Mouse (Mus musculus): Measurements from ENCODE around the gene Camkk2. TPM values are rescaled to one million over a fixed set of nuclear protein-coding genes. Genes with fewer than 3 reads are reported as not detected.

Camkk2 gene
- polyA plus RNA-seq, 1 experiment from 2014 or later: 28.8 TPM

- 89% methylated on average over 2 of the region's 2 CpGs for WGBS
Observed at GRCm38 (mm10) chr5:122703574-122703973, 75.6 kb downstream of the Camkk2 start.

GRCm38 (mm10) chr5:122702156-122702555 lies 77.1 kb downstream of the Camkk2 start:
- ATAC-seq (ENCODE audit: low FRiP score) (no peak), DNase-seq (ENCODE audit: low spot score) (no peak)
- no peaks in the 10 kb centered on the region for H3K4me1 ChIP-seq (replicated peaks; ENCODE audit: control insufficient read depth, insufficient read depth, low read length)
- no peak overlapping the region for H3K27ac ChIP-seq (ENCODE audit: low read depth, low read length)
- H3K36me3 ChIP-seq (ENCODE audit: control insufficient read depth, insufficient read depth, low read length): no peaks in the 10 kb centered on the region
- no peak overlapping the region for H3K9ac ChIP-seq (ENCODE audit: low read depth, low read length)
- H3K4me2 ChIP-seq (replicated peaks; ENCODE audit: low read depth, low read length): no peak overlapping the region
- no peak overlapping the region for H3K4me3 ChIP-seq (ENCODE audit: low read depth, low read length)
- H3K9me3 ChIP-seq (ENCODE audit: control insufficient read depth, low read length): no peaks in the 10 kb centered on the region
- WGBS: 89% methylated on average over 6 of the region's 6 CpGs
- no peaks in the 10 kb centered on the region for H3K27me3 ChIP-seq (ENCODE audit: control insufficient read depth, insufficient read depth, low read length)

More at GRCm38 (mm10) chr5:122703574-122703973, 75.6 kb downstream of the Camkk2 start:
- Histone ChIP-seq H3K4me1 (replicated peaks; ENCODE audit: control insufficient read depth, insufficient read depth, low read length) (no peaks in the 10 kb centered on the region; the same call in 1 of the 2 replicates), H3K9me3 (ENCODE audit: control insufficient read depth, low read length) (no peaks in the 10 kb centered on the region), H3K9ac (ENCODE audit: low read depth, low read length) (no peak overlapping the region), H3K27ac (ENCODE audit: low read depth, low read length) (no peak overlapping the region), H3K4me2 (replicated peaks; ENCODE audit: low read depth, low read length) (no peak overlapping the region), H3K36me3 (ENCODE audit: control insufficient read depth, insufficient read depth, low read length) (no peaks in the 10 kb centered on the region), H3K4me3 (ENCODE audit: low read depth, low read length) (no peak overlapping the region), H3K27me3 (ENCODE audit: control insufficient read depth, insufficient read depth, low read length) (no peaks in the 10 kb centered on the region)
- DNase-seq (ENCODE audit: low spot score) (no peak), ATAC-seq (ENCODE audit: low FRiP score) (no peak)

GRCm38 (mm10) chr5:122700837-122701212 lies 78.4 kb downstream of the Camkk2 start:
- no peaks in the 10 kb centered on the region for H3K27me3 ChIP-seq (ENCODE audit: control insufficient read depth, insufficient read depth, low read length)
- H3K9me3 ChIP-seq (ENCODE audit: control insufficient read depth, low read length): no peaks in the 10 kb centered on the region
- no peak overlapping the region for H3K27ac ChIP-seq (ENCODE audit: low read depth, low read length)
- H3K36me3 ChIP-seq (ENCODE audit: control insufficient read depth, insufficient read depth, low read length): no peaks in the 10 kb centered on the region
- no peak overlapping the region for H3K4me3 ChIP-seq (ENCODE audit: low read depth, low read length)
- no peak overlapping the region for H3K4me2 ChIP-seq (replicated peaks; ENCODE audit: low read depth, low read length)
- WGBS: 64% methylated on average over 5 of the region's 5 CpGs
- no peaks in the 10 kb centered on the region for H3K4me1 ChIP-seq (replicated peaks; ENCODE audit: control insufficient read depth, insufficient read depth, low read length)
- DNase-seq (ENCODE audit: low spot score): no peak
- ATAC-seq (ENCODE audit: low FRiP score): no peak
- H3K9ac ChIP-seq (ENCODE audit: low read depth, low read length): no peak overlapping the region

- no peaks in the 10 kb centered on the region for H3K4me1 ChIP-seq (replicated peaks; ENCODE audit: control insufficient read depth, insufficient read depth, low read length)
- H3K27me3 ChIP-seq (ENCODE audit: control insufficient read depth, insufficient read depth, low read length): no peaks in the 10 kb centered on the region
- DNase-seq (ENCODE audit: low spot score): no peak
- H3K27ac ChIP-seq (ENCODE audit: low read depth, low read length): no peak overlapping the region
- H3K9me3 ChIP-seq (ENCODE audit: control insufficient read depth, low read length): no peaks in the 10 kb centered on the region
- 88% methylated on average over 12 of the region's 12 CpGs for WGBS
- ATAC-seq (ENCODE audit: low FRiP score): no peak
- no peaks in the 10 kb centered on the region for H3K36me3 ChIP-seq (ENCODE audit: control insufficient read depth, insufficient read depth, low read length)
- H3K4me3 ChIP-seq (ENCODE audit: low read depth, low read length): no peak overlapping the region
- no peak overlapping the region for H3K4me2 ChIP-seq (replicated peaks; ENCODE audit: low read depth, low read length)
- no peak overlapping the region for H3K9ac ChIP-seq (ENCODE audit: low read depth, low read length)
Observed at GRCm38 (mm10) chr5:122700109-122700836, 78.9 kb downstream of the Camkk2 start.

GRCm38 (mm10) chr5:122698701-122699060 lies 80.5 kb downstream of the Camkk2 start:
- ATAC-seq (ENCODE audit: low FRiP score): no peak
- Histone ChIP-seq H3K9me3 (ENCODE audit: control insufficient read depth, low read length) (no peaks in the 10 kb centered on the region), H3K27me3 (ENCODE audit: control insufficient read depth, insufficient read depth, low read length) (no peaks in the 10 kb centered on the region), H3K9ac (ENCODE audit: low read depth, low read length) (no peak overlapping the region), H3K4me2 (replicated peaks; ENCODE audit: low read depth, low read length) (no peak overlapping the region), H3K4me3 (ENCODE audit: low read depth, low read length) (no peak overlapping the region), H3K4me1 (replicated peaks; ENCODE audit: control insufficient read depth, insufficient read depth, low read length) (no peaks in the 10 kb centered on the region), H3K27ac (ENCODE audit: low read depth, low read length) (no peak overlapping the region), H3K36me3 (ENCODE audit: control insufficient read depth, insufficient read depth, low read length) (no peaks in the 10 kb centered on the region)
- WGBS: 78% methylated on average over 9 of the region's 9 CpGs
- DNase-seq (ENCODE audit: low spot score): no peak

GRCm38 (mm10) chr5:122698041-122698700 lies 81.0 kb downstream of the Camkk2 start:
- Histone ChIP-seq H3K4me2 (replicated peaks; ENCODE audit: low read depth, low read length) (no peak overlapping the region), H3K9ac (ENCODE audit: low read depth, low read length) (no peak overlapping the region), H3K4me1 (replicated peaks; ENCODE audit: control insufficient read depth, insufficient read depth, low read length) (no peaks in the 10 kb centered on the region; the same call in 1 of the 2 replicates), H3K27ac (ENCODE audit: low read depth, low read length) (no peak overlapping the region), H3K9me3 (ENCODE audit: control insufficient read depth, low read length) (no peaks in the 10 kb centered on the region), H3K36me3 (ENCODE audit: control insufficient read depth, insufficient read depth, low read length) (no peaks in the 10 kb centered on the region), H3K4me3 (ENCODE audit: low read depth, low read length) (no peak overlapping the region), H3K27me3 (ENCODE audit: control insufficient read depth, insufficient read depth, low read length) (no peaks in the 10 kb centered on the region)
- DNase-seq (ENCODE audit: low spot score) (no peak), ATAC-seq (ENCODE audit: low FRiP score) (no peak)
- WGBS: 92% methylated on average over 10 of the region's 10 CpGs

- ATAC-seq (ENCODE audit: low FRiP score) (no peak), DNase-seq (ENCODE audit: low spot score) (no peak)
- no peak overlapping the region for H3K9ac ChIP-seq (ENCODE audit: low read depth, low read length)
- no peaks in the 10 kb centered on the region for H3K9me3 ChIP-seq (ENCODE audit: control insufficient read depth, low read length)
- H3K27ac ChIP-seq (ENCODE audit: low read depth, low read length): no peak overlapping the region
- WGBS: 90% methylated on average over 8 of the region's 8 CpGs
- no peak overlapping the region for H3K4me2 ChIP-seq (replicated peaks; ENCODE audit: low read depth, low read length)
- H3K27me3 ChIP-seq (ENCODE audit: control insufficient read depth, insufficient read depth, low read length): no peaks in the 10 kb centered on the region
- no peak overlapping the region for H3K4me3 ChIP-seq (ENCODE audit: low read depth, low read length)
- H3K36me3 ChIP-seq (ENCODE audit: control insufficient read depth, insufficient read depth, low read length): no peaks in the 10 kb centered on the region
- H3K4me1 ChIP-seq (replicated peaks; ENCODE audit: control insufficient read depth, insufficient read depth, low read length): peaks cover 3% of the 10 kb centered on the region; the same call in 1 of the 2 replicates
Observed at GRCm38 (mm10) chr5:122695516-122695915, 83.7 kb downstream of the Camkk2 start.

- Histone ChIP-seq H3K36me3 (ENCODE audit: control insufficient read depth, insufficient read depth, low read length) (no peaks in the 10 kb centered on the region), H3K4me3 (ENCODE audit: low read depth, low read length) (no peak overlapping the region), H3K27me3 (ENCODE audit: control insufficient read depth, insufficient read depth, low read length) (no peaks in the 10 kb centered on the region), H3K4me2 (replicated peaks; ENCODE audit: low read depth, low read length) (no peak overlapping the region), H3K9me3 (ENCODE audit: control insufficient read depth, low read length) (no peaks in the 10 kb centered on the region), H3K4me1 (replicated peaks; ENCODE audit: control insufficient read depth, insufficient read depth, low read length) (peaks cover 3% of the 10 kb centered on the region; the same call in 1 of the 2 replicates), H3K27ac (ENCODE audit: low read depth, low read length) (peak overlapping the region; percentile 83), H3K9ac (ENCODE audit: low read depth, low read length) (no peak overlapping the region)
- 25% methylated on average over 13 of the region's 13 CpGs for WGBS
- DNase-seq (ENCODE audit: low spot score): peak; percentile 80
- peak; percentile 89 for ATAC-seq (ENCODE audit: low FRiP score)
Observed at GRCm38 (mm10) chr5:122693431-122694207, 85.6 kb downstream of the Camkk2 start.

All from hindbrain, embryonic 11.5 days (tissue).